Mouse (Mus musculus) urinary bladder, postnatal 10 days (tissue): Measurements from ENCODE around the gene Cpd.

Experiments used
- DNase-seq: peaks from one replicate; pipeline ENCODE4 v3.0.0; 2022; ENCODE audit warnings: low spot score

Cpd gene

DNA sequence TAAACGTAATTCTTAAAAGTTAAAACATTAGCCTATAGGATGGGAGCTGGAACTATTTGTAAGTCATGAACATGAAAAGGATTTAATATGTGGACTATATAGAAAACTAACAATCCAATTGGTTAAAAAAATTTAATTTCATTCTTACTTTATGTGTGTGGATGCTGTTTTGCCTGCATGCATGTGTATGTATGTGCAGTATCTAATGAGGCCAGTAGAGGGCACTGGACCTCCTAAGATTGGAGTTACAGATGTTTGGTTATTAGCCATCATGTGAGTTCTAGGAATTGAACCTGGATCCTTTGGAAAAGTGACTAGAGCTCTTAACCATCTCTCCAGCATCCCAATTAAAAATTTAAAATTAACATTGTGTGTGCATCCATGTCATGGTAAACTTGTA is 57.6 kb downstream of the Cpd start:
- DNase-seq: no peak

DNA sequence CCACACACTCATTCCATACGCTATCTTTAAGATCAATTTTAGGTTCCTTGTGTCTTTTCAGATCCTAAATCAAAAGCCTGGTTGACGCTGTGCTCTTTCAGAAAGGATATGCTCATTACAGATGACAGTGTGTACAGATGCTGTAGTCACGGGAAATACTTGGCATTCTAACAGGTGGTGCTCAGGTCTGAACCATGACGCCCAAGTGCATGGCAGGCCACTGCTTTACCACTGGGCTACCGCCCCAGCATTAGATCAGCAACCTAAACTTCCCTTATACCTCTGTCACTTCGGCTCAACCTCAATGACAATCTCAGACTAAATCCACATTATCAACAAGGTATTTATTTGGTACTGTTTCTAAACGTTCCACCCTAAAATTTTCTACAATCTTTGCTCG is 71.3 kb downstream of the Cpd start:
- no peak for DNase-seq

DNA sequence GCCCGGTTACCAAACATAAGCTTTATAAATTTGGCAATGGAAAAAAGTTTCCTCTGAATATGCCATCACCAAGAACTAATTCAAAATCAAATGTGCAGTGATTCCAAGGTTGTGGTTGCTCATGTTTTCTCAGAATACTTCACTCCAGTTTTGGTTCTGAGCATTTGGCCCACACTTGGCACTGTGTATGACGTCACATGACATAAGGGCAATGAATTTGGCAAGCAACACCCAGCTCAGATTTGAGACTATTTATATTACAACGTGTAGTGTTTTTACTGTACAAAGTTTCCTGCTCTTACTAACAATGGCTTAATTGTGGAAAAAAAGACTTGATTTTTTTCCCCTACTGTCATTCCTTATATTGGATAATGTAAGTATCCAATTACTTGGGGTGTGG is 73.0 kb downstream of the Cpd start:
- DNase-seq: no peak

DNA sequence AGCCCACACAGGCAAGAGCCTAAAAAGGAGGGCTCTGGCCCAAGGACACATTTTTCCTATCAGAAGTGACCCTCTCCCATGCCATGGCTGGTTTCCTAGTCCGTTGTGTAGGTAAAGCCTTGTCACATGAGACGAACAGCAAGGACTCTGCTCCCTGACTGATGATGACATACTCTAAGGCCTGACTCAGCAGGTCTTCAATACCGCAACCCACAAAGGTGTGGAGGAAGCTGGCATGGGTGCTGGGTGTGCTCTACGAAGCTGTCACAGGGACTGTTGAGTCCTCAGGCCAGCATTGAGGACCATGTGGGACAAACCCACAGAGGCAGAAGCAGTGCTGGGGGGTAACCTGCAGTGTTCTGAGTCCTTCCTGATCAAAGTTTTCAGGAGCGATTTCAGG is 76.3 kb downstream of the Cpd start:
- no peak for DNase-seq

DNA sequence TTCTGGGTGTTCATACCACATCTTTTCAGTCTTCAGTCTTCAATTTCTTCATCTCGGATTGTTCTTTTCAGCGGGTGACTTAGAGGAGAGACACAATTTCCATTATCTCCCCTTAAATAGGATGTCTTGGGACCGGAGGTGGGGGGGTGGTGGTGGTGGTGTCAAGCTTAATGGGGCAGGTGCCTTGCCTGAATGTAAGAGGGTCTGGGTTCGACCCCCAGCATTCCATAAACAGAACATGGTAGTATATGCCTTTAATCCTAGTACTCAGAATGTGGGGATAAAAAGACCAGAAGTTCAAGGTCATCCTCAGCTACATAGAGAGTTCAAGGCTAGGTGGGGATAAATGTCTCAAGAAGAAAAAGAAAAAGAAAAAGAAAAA is 83.1 kb downstream of the Cpd start:
- DNase-seq: no peak

DNA sequence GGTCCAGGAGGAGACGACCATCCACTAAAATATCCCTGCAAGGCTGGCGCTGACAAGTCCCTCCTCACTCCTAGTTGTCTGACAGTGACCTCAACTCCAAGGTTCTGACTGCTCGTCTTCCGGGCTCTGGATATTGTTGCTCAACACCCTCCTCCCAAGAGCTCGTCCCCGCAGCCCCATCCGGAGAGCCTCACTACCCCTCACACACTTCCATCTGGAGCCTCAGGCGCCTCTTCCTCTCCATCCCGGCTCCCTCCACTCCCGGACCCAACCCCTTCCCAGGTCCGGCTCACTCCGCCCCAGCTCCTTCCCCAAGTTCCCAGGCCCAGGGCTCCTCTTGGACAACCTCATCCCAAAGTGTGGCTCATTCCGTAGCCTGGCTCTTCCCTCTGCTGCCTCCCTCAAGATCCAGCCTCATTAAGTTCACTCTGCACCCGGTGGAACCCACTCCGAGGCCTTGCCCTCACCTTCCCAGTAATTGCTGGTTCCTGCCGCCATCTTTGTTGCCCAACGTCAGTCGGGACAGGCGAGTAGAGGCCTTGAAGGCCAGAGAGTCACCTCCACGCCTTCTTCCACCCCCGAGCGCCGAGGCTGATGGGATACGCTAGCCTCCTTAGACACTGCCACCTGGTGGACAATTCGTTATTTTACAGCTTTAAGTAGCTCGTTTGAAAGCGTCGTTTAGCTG is 83.6 kb downstream of the Cpd start, which contains the start of gene Gosr1:
Gosr1 (minus strand) TSS at position 527 of the 688 bp plus-strand sequence.
- peak; percentile 51 for DNase-seq

DNA sequence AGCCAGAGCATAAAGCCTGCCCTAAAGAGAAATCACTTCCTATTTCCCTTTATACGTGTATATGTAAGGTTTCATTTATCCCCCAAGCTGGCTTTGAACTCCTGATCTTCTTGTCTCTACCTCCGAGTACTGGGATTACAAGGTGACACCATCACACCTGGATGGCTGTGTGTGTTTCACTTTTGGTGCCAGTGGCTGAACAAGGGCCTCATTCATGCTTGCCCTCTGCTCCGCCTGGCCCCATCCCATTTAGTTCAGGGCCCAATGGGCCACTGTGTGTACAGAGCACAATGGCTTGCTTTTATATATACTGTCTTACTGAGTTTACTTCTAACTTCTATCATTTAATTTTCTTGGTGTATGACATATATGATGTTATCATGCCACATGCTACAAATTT is 94.5 kb downstream of the Cpd start:
- no peak for DNase-seq

DNA sequence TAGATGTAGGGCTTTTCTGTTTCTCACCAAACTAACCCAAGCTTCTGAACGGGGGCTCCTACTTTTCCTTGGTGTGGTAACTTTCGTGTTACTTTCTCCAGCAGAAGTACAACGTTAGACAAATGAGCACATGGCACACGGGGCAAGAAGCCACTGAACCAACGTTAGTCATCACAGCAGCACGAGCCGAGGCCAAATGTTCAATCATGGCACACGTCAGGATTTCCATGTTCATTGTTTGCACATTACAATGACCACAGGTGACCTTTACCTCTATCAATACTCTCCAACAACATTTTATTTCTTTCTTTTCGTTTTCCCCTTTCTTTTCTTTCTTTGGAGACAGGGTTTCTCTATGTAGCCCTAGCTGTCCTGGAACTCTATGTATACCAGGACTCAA is 98.0 kb downstream of the Cpd start:
- DNase-seq: no peak

DNA sequence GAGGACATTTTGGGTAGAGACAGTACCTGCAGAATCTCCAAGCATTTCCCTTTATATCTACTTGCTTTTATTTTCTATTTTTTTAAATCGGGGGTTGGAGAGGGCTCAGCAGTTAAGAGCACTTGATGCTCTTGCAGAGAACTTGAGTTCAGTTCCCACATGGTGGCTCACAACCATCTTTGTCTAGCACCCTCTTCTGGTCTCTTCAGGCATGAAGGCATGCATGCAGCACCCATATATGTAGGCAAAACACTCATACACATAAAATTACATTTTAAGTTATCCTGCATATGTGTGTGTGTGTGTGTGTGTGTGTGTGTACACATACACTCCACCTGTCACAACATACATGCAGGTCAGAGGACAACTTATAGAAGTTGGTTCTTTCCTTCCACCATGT is 100.9 kb downstream of the Cpd start:
- no peak for DNase-seq

DNA sequence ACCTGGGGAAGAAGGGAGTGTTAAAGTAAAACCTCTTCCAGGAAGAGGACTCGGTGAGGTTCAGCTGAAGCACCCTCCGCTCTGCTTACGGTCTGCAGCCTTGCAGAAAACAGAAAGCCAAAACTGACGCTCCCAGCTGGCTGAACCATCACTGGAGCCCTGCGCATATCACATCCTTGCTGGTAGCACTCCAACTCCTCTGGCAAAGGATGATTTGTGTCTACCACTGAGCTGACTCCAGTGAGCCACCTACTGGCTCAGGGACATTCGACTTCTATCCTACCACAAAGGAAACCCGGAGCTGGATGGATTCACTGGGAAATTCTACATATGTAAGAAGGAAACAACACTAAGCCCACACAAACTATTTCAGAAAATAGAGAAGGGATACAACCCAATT is 102.3 kb downstream of the Cpd start:
- no peak for DNase-seq

DNA sequence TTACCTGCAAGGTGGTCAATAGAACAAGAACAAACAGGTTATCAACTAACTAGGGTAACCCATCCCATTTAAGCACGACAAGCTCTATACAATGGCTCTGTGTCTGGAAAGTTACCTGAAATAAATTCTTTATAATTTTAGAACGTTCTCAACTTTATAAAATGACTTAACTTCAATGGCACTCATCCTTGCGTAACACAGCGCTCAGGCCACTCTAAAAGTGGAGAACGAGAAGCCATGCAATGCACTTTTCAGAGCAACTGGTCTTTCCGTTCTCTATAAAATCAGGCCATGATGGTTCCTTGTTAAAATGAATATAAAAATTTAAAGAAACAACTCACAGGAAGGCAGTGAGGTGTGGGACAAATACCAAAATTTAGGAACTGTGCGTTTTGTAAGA is 104.3 kb downstream of the Cpd start:
- no peak for DNase-seq

DNA sequence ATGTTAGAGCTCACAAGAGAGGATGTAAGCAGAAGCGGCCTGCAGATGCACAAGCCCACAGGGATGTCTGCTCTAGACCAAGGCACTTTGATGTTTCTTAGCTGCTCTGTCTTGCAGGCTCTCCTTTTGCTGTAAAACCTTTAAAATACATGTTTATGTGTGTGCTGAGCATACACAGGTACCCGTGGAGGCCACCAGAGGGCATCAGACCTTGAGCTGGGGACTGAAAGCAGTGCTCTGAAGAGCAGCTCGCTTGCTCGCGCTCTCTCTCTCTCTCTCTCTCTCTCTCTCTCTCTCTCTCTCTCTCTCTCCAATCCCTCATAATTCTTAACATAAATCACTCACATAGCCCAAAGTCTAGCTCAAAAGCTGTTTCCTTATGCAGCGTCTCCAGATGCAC is 107.7 kb downstream of the Cpd start:
- DNase-seq: no peak

DNA sequence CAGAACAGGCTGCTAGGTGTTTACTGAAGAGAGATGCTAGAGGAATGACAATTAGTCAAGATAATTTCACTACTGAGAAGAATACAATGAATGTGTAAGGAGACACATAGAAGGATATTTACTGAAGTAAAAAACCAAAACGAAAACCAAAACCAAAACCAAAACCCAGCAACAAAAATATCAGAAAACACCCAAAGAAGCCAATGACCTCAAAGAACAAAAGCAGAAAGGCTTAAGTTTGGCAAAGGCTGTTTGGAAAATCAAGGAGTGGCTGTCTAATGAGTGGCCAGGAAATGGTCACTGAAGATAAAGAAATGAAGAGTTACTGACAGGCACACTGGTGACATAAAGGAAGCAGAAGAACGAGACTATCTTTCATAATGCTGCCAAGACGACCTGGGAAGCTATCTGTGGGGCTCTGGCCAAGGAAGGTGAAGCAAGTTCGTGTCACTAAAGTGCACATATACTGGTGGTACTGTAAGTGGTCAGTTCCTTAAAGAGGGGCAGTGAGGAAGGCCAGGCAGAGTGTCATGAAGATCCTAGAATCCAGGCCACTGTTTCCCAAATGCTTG is 111.0 kb downstream of the Cpd start:
- no peak for DNase-seq

DNA sequence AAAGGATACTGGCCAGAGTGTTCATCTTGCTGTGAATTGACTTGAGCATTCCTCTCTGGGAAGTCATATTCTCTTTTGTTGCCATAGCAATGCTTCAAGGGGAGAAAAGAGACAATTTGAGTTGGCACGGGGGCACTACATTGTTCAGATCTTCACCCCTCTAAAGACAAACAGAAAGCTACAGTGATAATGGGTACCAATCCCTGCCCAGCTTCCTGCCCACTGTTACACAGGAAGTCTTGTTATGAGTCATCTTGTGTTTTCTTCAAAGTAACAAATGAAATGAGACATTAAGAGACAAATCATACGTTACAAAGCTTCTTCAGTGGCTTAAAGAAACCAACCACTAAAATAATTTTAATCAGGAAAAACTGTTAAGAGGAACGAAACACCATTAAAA is 112.3 kb downstream of the Cpd start:
- DNase-seq: no peak

DNA sequence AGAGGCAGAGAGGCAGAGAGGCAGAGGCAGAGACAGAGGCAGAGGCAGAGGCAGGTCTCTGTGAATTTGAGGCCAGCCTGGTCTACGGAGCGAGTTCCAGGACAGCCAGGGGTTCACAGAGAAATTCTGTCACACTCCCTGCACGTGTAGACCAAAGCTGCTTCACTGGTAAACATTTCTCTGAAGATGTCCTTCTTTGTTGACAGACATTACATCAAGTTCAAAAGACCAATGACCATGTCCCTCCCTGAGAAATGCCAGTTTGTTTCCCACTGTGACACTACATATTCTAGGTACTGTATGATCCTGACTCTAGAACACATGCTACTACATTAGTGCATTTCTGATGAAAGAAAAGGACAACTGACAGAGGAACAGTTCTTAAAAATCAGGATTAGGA is 116.2 kb downstream of the Cpd start:
- no peak for DNase-seq
